Mouse (Mus musculus) CH12.LX (cell line): Measurements from ENCODE around the gene 4921517D22Rik.

Source experiments
- CTCF ChIP-seq, 2 experiments: IDR thresholded peaks in 1 of 2; conservative IDR thresholded peaks in 1 of 2; 2 replicates each; pipeline ENCODE4 v1.5.1; 2011 to 2012; ENCODE audit warnings: low read depth in 2 of 2, low read length in 2 of 2, improper control_type of control experiment in 1 of 2, inconsistent platforms in 1 of 2, mild to moderate bottlenecking in 1 of 2, moderate library complexity in 1 of 2
- EP300 ChIP-seq: IDR thresholded peaks from 2 replicates; pipeline ENCODE4 v1.6.1; 2011; ENCODE audit warnings: low read length, improper control_type of control experiment
- HCFC1 ChIP-seq: IDR thresholded peaks from 2 replicates; pipeline ENCODE4 v1.6.1; 2012; ENCODE audit warnings: low read depth, mild to moderate bottlenecking, inconsistent platforms, low read length, improper control_type of control experiment
- MEF2A ChIP-seq: IDR thresholded peaks from 2 replicates; pipeline ENCODE4 v1.6.1; 2014; ENCODE audit warnings: low read depth, mild to moderate bottlenecking, inconsistent platforms, low read length, improper control_type of control experiment, borderline replicate concordance
- NELFE ChIP-seq: IDR thresholded peaks from 2 replicates; pipeline ENCODE4 v1.6.1; 2011; ENCODE audit warnings: low read depth, low read length, improper control_type of control experiment
- PAX5 ChIP-seq: IDR thresholded peaks from 2 replicates; pipeline ENCODE4 v1.6.1; 2012; ENCODE audit warnings: low read length, inconsistent platforms, mixed read lengths
- POLR2A ChIP-seq: IDR thresholded peaks from 2 replicates; pipeline ENCODE4 v1.6.1; 2011; ENCODE audit warnings: low read depth, mild to moderate bottlenecking, improper control_type of control experiment, low read length
- SIN3A ChIP-seq: IDR thresholded peaks from 2 replicates; pipeline ENCODE4 v1.6.1; 2012; ENCODE audit warnings: low read length, improper control_type of control experiment, inconsistent platforms
- TCF12 ChIP-seq: IDR thresholded peaks from 2 replicates; pipeline ENCODE4 v1.6.1; 2014; ENCODE audit warnings: low read depth, mild to moderate bottlenecking, inconsistent platforms, low read length, improper control_type of control experiment
- USF1 ChIP-seq: IDR thresholded peaks from 2 replicates; pipeline ENCODE4 v1.6.1; 2014; ENCODE audit warnings: low read depth, mild to moderate bottlenecking, inconsistent platforms, low read length, improper control_type of control experiment
- USF2 ChIP-seq: conservative IDR thresholded peaks from 2 replicates; pipeline ENCODE4 v1.6.1; 2011; ENCODE audit warnings: low read depth, low read length, improper control_type of control experiment

- TF ChIP-seq TCF12: no peak
- no peak for TF ChIP-seq SIN3A
- no peak for TF ChIP-seq HCFC1
- TF ChIP-seq EP300: no peak
- TF ChIP-seq POLR2A: no peak
- TF ChIP-seq CTCF (conservative IDR thresholded peaks at IDR 0.05 in 1 of 2, IDR thresholded peaks at IDR 0.05 in 1 of 2; ENCODE audit: low read depth in 2 of 2, low read length in 2 of 2): no peak
- no peak for TF ChIP-seq USF1
- TF ChIP-seq NELFE: no peak
- no peak for TF ChIP-seq MEF2A
- no peak for TF ChIP-seq USF2
- no peak for TF ChIP-seq PAX5
Observed at GRCm38 (mm10) chr13:59655718-59656315, 38.1 kb downstream of the 4921517D22Rik start.
